Mouse (Mus musculus) brain, embryonic 14.5 days (tissue): ENCODE measurements around the gene Slit3. TPM values are rescaled to one million over a fixed set of nuclear protein-coding genes. Genes with fewer than 3 reads are reported as not detected.

ENCODE experiments used
- DNase-seq: peaks from one replicate; pipeline ENCODE4 v3.0.0-alpha.2; 2011; ENCODE audit warnings: low read depth
- CTCF ChIP-seq: fragments of 200-500 bp; IDR thresholded peaks from 2 replicates; pipeline ENCODE4 v1.5.1; 2012; ENCODE audit warnings: inconsistent platforms, mild to moderate bottlenecking, moderate library complexity, borderline replicate concordance; ENCODE audit not compliant: insufficient read depth, insufficient read length; ENCODE audit errors: extremely low read depth
- POLR2A ChIP-seq: fragments of 200-500 bp; IDR thresholded peaks from 2 replicates; pipeline ENCODE4 v1.6.1; 2012; ENCODE audit warnings: mild to moderate bottlenecking, inconsistent platforms, borderline replicate concordance; ENCODE audit not compliant: poor library complexity, insufficient read depth, insufficient read length, severe bottlenecking; ENCODE audit errors: extremely low read depth
- polyA plus RNA-seq: library from polyadenylated mRNA; depleted of rRNA; stranded (reverse); fragments of >200 nt; gene quantifications from 2 replicates; pipeline ENCODE4 v1.2.3, GENCODE M21; 2012

Gene Slit3
- polyA plus RNA-seq, 1 experiment = 9.3 TPM

DNA sequence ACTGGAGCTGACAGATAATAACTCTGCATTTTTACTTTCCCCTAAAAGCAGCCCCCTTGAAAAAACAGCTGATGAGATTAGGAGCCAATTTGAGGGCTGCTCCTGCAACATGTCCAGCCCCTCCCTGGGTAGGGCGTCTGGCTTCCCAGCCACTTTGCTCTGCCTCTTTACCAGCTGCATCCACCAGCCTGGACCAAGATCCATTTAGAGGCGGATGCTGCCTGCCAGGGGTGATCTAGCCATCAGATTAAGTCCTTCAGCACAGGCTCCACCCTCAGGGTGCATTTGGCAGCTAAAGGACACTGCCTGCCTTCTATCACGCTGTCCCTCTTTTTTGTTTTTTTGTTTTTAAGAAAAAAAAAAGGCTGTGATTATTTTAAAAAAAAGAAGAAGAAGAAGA lies 493.5 kb downstream of the Slit3 start:
- DNase-seq = no peak
- TF ChIP-seq POLR2A (no peak), CTCF (no peak)

DNA sequence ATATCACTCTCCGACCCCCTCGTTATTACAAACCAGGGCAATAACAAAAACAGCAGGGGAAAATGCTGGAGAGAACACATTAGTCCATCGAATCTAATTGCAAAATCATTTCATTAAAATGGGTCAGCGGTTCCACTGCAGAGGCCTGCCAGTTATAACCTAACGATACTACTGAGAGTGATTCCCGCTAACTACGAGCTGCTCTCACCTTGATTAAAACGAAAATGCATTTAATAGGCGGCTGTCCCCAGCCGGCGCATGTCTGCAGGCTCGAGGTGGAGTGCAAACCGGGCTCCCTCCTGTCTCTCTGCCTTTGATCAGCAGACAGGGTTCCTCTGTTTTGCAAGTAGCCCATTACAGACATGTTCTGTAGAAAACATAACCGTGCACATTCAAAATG lies 498.4 kb downstream of the Slit3 start:
- no peak for TF ChIP-seq POLR2A
- no peak for TF ChIP-seq CTCF
- DNase-seq = peak; percentile 40

DNA sequence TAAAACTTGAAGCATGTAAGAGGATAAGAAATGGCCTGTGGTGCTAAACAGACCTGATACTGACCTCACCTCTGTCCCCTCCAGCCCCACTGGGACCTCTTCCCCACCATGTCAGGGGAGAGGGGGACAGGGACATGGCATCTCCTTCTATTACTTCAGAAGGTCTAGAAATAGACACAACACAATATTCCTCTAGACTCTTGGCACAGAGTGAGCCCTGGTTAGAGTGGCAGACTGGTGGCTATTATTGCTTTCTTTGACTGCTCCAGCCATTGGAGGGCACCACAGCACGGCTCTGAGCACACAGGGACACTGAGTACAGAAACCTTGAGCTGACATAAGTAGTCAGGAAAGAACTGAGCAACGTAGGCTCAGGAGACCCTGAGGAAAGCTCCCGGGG lies 501.7 kb downstream of the Slit3 start:
- DNase-seq = no peak
- TF ChIP-seq CTCF = no peak
- no peak for TF ChIP-seq POLR2A

DNA sequence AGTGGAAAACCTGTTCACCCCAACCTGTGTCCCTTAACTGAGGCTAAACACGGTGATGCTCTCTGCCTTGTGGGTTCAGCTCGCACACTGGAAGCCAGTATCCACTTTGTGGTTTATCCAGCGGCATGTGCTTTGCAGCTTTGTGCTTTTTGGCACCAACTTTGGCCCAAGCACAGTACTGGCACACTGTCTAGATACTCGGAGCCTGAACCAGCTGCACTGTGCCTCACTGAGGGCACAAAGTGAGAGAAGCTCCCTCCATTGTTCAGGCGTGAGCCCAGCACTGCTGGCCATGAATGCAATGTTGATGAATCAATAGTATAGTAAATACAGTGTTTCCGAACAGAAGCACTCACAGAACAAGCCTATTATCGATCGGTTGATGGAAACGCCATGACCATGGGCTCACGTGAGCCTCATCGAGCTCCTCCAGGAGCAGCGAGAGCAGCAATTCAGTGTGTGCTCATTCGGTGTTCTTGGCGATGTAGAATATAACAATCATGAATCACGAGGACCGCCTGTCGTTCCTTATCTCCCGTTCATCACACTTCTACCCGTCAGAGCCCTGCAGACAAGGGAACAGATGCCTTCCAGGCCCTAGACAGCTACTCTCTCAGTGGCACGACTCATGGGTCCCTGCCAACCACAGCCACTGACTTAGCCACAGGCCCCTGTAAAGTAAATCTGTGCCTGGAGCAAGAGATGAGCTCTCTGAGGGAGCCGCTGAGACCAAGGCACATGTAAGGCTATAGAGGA lies 503.7 kb downstream of the Slit3 start:
- peak; percentile 32 for DNase-seq
- TF ChIP-seq POLR2A (no peak), CTCF (no peak)

DNA sequence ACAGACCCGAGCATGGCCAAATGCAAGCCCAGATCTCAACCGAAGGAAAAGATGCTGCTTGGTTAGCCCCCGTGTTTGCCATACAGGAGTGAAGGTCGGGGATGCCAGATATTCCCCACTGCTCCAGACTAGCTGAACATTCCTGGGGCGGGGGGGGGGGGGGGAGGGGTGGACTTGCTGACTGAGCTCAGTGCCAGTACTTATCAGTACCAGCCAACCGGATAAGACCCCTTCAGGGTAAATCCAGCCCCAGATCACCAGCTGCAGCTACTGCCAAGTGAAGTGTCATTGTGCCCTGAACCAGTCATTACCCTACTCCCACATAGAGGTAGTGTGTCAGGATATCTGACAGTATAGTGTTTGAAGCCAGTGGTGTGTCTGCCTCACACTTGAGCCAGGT lies 504.6 kb downstream of the Slit3 start:
- TF ChIP-seq POLR2A (no peak), CTCF (no peak)
- no peak for DNase-seq

DNA sequence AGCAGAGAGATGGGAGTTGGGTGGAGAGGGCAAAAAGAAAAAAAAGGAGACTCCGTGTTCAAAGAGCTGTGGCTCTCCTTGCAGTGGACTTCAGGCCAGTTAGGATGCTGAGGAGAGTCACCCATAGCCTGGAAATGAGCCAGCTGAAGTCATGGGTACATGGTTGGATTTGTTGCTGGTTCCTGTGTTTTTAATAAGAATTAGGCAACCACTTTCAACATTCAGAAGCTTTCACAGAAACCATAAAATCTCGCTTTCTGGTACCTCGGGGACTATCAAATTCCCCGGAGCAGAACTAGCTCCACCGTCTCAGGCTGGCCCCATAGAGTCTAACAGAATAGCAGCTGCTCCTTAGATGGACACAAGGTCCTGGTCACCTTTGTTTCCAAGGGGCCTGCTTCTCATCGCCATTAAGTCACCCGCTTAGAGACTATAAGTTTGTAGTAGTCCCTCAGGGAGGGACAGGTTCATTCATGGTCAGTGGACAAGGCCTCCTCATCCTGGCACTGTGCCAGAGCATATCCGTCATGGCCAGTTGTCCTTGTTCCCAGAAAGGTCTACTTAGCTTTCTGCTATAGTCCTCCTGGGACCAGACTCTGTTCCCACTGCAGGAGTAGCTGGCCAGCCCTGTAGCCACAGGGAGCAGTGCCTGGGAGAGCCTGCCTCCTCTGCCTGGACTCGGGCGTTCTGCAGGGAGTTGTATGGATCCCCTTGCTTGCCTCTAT lies 505.3 kb downstream of the Slit3 start:
- no peak for DNase-seq
- TF ChIP-seq CTCF = no peak
- TF ChIP-seq POLR2A = no peak

DNA sequence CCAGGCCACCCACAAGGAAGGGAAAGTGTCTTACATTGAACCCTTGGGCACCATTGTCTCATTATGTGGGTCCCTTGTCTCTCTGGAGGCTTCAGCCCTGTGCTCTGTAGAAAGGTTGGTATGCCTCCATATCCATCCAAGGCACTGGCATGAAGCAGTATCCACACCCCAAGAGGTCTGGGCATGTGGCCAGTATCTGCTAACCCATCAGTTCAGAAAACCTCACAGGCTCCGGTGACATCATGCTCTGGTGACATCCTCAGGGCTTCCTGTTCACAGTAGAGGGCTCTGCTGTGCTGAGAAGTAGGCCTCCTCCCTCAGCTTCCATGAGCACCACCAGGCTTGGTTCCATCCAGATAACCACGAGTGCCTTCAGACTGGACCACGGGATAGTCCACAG lies 506.8 kb downstream of the Slit3 start:
- TF ChIP-seq POLR2A (no peak), CTCF (no peak)
- no peak for DNase-seq

DNA sequence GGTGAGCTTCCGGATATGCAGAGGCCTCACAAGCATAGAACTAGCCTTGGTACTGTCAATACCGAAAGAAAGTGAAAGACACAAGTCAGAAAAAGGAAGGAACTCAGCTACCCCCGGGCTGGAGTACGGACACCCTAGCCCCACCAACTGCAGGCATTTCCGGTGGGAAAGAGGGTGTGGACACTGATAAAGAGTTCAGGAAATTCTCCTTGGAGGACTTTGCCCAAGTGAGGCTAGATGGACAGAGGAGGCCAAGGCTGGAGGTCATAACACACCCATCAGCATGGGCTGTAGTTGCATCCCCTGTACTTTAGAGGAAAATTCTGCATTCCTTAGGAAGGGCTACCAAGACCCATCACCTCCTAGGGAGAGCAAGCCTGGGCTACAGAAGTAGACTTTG lies 511.2 kb downstream of the Slit3 start:
- no peak for DNase-seq
- TF ChIP-seq CTCF (no peak), POLR2A (no peak)

DNA sequence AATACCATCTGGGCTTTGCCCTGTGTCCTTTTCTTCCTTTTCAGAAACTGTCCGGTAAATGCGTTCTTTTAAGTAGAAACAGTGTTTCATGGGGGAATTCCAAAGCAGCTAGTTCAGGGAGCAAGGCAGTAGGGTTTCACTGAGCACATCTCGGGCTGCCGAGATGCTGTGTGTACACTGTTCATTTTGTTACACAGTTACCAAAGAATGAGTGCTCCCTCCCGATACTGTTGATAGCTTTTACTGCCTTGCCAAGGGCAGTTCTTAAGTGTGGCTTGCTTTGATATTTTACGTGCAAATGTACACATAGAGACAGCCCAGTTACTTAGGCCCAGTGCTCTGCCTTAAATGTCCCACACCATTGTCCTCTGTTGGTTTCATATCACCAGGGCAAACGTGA lies 516.1 kb downstream of the Slit3 start:
- DNase-seq = no peak
- no peak for TF ChIP-seq POLR2A
- TF ChIP-seq CTCF = no peak

DNA sequence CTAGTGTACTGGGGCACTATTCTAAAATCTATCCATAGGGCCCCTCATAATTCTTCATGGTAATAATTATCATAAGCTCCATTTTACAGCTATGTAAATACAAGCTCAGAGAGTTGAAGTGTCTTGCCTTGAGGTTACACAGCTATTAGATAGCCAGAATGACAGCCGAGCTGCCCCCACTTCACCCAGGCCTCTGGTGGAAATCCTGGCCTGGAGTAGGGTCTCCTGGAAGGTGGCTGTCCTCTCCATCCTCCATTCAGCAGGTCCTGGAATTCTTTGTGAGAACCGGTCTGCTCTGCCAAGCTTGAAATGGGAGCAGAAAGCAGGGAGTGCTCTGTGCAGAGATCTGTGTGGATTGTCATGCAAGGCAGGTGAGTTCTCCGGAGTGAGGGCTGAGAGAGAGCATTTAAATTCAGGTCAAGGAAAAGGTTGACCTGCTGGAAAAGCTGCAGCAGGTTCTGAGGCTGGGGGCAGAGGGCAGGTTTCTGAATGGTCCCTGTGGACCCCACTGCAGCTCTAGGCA lies 517.9 kb downstream of the Slit3 start:
- DNase-seq = peak; percentile 34
- TF ChIP-seq CTCF (no peak), POLR2A (no peak)

DNA sequence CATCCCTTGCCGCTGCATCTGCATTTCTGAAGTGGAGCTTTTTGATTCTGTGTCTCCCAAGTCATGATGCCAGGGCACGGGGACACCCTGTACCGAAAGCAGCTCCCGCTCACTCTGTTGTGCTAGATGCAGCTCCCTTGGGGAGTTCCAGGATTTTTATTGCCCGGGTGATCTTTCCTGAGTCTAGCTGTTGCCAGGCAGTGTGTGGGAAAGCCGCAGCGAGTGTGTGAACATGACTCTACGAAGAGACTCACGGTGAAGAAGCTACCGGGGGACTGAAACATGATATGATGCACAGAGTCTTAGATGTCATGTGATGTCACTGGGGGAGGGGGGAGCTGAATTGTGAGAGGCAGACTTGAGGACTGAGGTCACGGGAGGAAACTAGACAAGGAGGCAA lies 518.4 kb downstream of the Slit3 start:
- peak; percentile 44 for DNase-seq
- TF ChIP-seq CTCF (no peak), POLR2A (no peak)

DNA sequence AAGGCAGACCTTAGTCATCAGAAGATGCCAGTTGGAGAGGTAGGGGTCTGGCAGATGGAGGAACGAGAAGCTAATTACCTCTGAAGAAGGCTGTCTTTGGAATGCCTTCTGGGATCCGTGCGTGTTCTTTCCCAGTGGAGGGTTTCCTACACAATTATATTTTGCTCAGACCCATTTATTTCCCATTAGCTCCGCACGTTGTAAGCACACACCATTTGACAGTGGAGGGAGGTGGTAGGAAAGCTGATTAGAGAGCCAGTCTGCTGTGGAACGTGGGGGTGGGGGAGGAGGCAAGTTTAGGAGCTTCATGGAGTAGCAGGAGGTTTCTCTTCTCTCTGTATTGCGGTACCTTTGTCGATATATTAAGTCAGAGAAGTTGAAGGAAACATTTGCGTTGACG lies 530.3 kb downstream of the Slit3 start:
- no peak for DNase-seq
- TF ChIP-seq POLR2A (no peak), CTCF (no peak)

DNA sequence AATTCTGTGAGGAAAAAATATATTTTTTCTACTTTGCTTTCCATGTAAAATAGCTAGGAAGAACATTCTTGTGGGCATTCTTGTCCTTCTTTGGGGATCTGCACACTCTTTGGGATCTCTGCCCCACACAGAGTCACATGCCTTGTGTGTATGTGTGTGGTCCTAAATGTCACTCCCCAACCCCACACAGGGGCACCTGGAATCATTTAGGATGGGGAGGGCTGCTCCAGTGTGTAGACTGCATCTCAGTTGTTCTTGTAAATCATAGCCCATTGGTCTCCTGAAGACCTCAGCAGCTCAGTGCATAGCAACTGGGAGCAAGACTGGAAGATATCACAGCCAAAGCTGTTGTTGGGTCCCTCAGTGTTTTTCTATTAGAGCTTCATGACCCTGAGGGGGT lies 534.8 kb downstream of the Slit3 start:
- TF ChIP-seq CTCF (no peak), POLR2A (no peak)
- no peak for DNase-seq
